ENCODE assay signal across 24 mouse cellular contexts in the genomic region with DNA sequence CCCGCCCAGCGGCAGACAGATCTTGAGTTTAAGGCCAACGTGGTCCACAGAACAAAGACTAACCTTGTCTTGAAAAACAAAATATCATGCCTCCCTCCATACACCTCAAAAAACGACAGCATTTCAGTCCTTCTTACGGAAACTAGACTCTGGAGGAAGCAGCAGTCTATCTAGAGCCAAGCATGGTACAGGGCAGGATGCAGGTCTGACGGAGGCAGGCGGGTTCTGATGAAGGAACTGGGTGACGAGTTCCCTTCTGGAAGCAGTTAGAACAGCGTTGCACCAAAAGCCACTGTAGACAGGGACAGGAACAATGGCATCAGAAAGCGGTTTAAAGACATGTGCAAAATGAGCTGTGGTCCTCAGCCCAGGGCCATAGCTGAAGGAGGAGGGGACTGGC. TPM values are rescaled to one million over a fixed set of nuclear protein-coding genes. Genes with fewer than 3 reads are reported as not detected.
DNase-seq lines count a peak whose midpoint lies in the region; ATAC-seq and TF ChIP-seq lines count a peak whose summit lies in the region.
"Had no signal": no experiment of that assay in that cellular context is flagged by ENCODE, and none has a peak within 500 bp of the region (broad histone marks: within the 10 kb centered on the region; RNA-seq: fewer than 3 reads in every experiment).

No protein-coding gene starts in this region.

- H3K9me3 ChIP-seq in G1E (replicated peaks): no peaks in the 10 kb centered on the region
- no peaks in the 10 kb centered on the region for H3K9me3 ChIP-seq in midbrain, embryonic 13.5 days
- H3K9me3 ChIP-seq: embryonic facial prominence, embryonic 10.5 days; heart, embryonic 15.5 days; kidney, embryonic 15.5 days had no signal

- peak overlapping the region; percentile 41; the same call in 1 of the 2 replicates for H3K4me3 ChIP-seq in G1E (ENCODE audit: low read depth, low read length)
- no peak overlapping the region for H3K4me3 ChIP-seq in midbrain, embryonic 13.5 days (replicated peaks)
- H3K4me3 ChIP-seq: embryonic facial prominence, embryonic 10.5 days; heart, embryonic 15.5 days; kidney, embryonic 15.5 days had no signal

- no peaks in the 10 kb centered on the region for H3K27me3 ChIP-seq in G1E (ENCODE audit: insufficient read depth, low read length)
- H3K27me3 ChIP-seq in midbrain, embryonic 13.5 days: no peaks in the 10 kb centered on the region
- H3K27me3 ChIP-seq: heart, embryonic 15.5 days; kidney, embryonic 15.5 days had no signal

- no peak overlapping the region for H3K4me2 ChIP-seq in midbrain, embryonic 13.5 days (replicated peaks)
- H3K4me2 ChIP-seq: heart, embryonic 15.5 days; kidney, embryonic 15.5 days; midbrain, embryonic 11.5 days had no signal

- ATAC-seq in G1E (ENCODE audit: extremely low read depth, insufficient number of reproducible peaks, low FRiP score, poor library complexity, severe bottlenecking): no peak
- peak; percentile 43 to 57 for ATAC-seq in hematopoietic stem cell, adult 5-6 weeks (replicated peaks in 1 of 2; ENCODE audit: insufficient read depth in 1 of 2, low FRiP score in 2 of 2, low TSS enrichment in 1 of 2, low read depth in 1 of 2, poor library complexity in 2 of 2, severe bottlenecking in 2 of 2)
- no peak for ATAC-seq in midbrain, embryonic 13.5 days
- ATAC-seq: forebrain, postnatal 0 days; hindbrain, postnatal 0 days had no signal

- no peak for TF ChIP-seq CTCF in G1E (IDR thresholded peaks at IDR 0.05; ENCODE audit: low read depth, low read length)

- H3K36me3 ChIP-seq in G1E (replicated peaks): peaks cover 54% of the 10 kb centered on the region
- H3K36me3 ChIP-seq in midbrain, embryonic 13.5 days: no peaks in the 10 kb centered on the region
- H3K36me3 ChIP-seq: heart, embryonic 15.5 days; kidney, embryonic 15.5 days had no signal

- no peak overlapping the region for H3K9ac ChIP-seq in midbrain, embryonic 13.5 days (replicated peaks)
- H3K9ac ChIP-seq: forebrain, postnatal 0 days; heart, embryonic 15.5 days; kidney, embryonic 15.5 days had no signal

- WGBS in midbrain, embryonic 13.5 days: 92% methylated on average over 10 of the region's 10 CpGs

- DNase-seq in CD4-positive helper T cell, adult 2 months (ENCODE audit: low read depth, low spot score): peak; percentile 57
- peak; percentile 55 for DNase-seq in CD4-positive, CD25-positive, alpha-beta regulatory T cell, adult 2 months (ENCODE audit: low read depth, low spot score)
- DNase-seq in G1E (ENCODE audit: low spot score): no peak
- DNase-seq in layer of hippocampus, postnatal 25 days (ENCODE audit: extremely low spot score in 1 of 2, low spot score in 1 of 2): no peak
- DNase-seq in kidney, postnatal 25 days: no peak
- DNase-seq: adrenal gland, postnatal 36 days; cerebellum, adult 9-11 months; forebrain, postnatal 0 days; gastrocnemius, postnatal 14 days; heart, adult 18-20 months; heart, postnatal 4 days; kidney, adult 11 months; lung, postnatal 4 days; retina, postnatal 1 day; right cerebral cortex, postnatal 25 days; spleen, adult 18-20 months; thymus, postnatal 25 days had no signal

- H3K4me1 ChIP-seq in G1E (ENCODE audit: insufficient read depth, low read depth, low read length): peaks cover 70% of the 10 kb centered on the region
- peaks cover 19% of the 10 kb centered on the region for H3K4me1 ChIP-seq in midbrain, embryonic 13.5 days (replicated peaks)

- H3K27ac ChIP-seq in midbrain, embryonic 13.5 days: no peak overlapping the region
- H3K27ac ChIP-seq: embryonic facial prominence, embryonic 10.5 days; heart, embryonic 15.5 days; hindbrain, postnatal 0 days; kidney, embryonic 15.5 days had no signal

RNA-seq across cellular contexts. Expression of gene Uck2, which starts 5.1 kb away (rescaled TPM):
- total RNA-seq in G1E (2014; fragmentation: Nextera tagmentation) (465 and 522 TPM in 2 replicates), G1E (2017) (182 and 249 TPM in 2 replicates)
- 555 and 575 TPM in 2 replicates for polyA plus RNA-seq in G1E (2012)
- 145 and 161 TPM in 2 replicates for total RNA-seq in hematopoietic stem cell, adult 5-6 weeks (2017)
- 10 to 100 TPM; 45.5 to 47.3 TPM for total RNA-seq in layer of hippocampus, postnatal 25 days (2021)
- polyA plus RNA-seq in midbrain, embryonic 13.5 days (2015; fragmentation: Nextera tagmentation; extraction: Ambion mirVana): 67.6 and 70.1 TPM in 2 replicates

RNA-seq across cellular contexts. Expression of gene Tmco1, which starts 28.1 kb away (rescaled TPM):
- total RNA-seq in G1E (2014; fragmentation: Nextera tagmentation) (66.0 and 68.2 TPM in 2 replicates), G1E (2017) (104 and 121 TPM in 2 replicates)
- 10.8 and 12.8 TPM in 2 replicates for polyA plus RNA-seq in G1E (2012)
- total RNA-seq in hematopoietic stem cell, adult 5-6 weeks (2017): 157 and 236 TPM in 2 replicates
- 10 to 100 TPM; 50.9 to 56.8 TPM for total RNA-seq in layer of hippocampus, postnatal 25 days (2021)
- 75.3 and 76.9 TPM in 2 replicates for polyA plus RNA-seq in midbrain, embryonic 13.5 days (2015; fragmentation: Nextera tagmentation; extraction: Ambion mirVana)

Comparison
In these comparisons a context has a peak if more than half of its experiments do, and no peak if none do; other contexts are left out.
1. DNase-seq: peak in CD4-positive helper T cell, adult 2 months (single experiment) and CD4-positive, CD25-positive, alpha-beta regulatory T cell, adult 2 months (single experiment); none in G1E (single experiment), layer of hippocampus, postnatal 25 days (0 of 2) and kidney, postnatal 25 days (0 of 2).
2. ATAC-seq: peak in hematopoietic stem cell, adult 5-6 weeks (2 of 2); none in G1E (single experiment) and midbrain, embryonic 13.5 days (single experiment).